Mouse (Mus musculus): Measurements from ENCODE around the gene Cnga4.
A peak's percentile ranks its signal among the peaks of the same experiment; 100 is the strongest.
"Not testable (repeated sequence)": the region's sequence is repeated elsewhere in the genome, so short reads cannot be mapped to it uniquely, and the experiment has no call there.

The Cnga4 gene

GRCm38 (mm10) chr7:105404268-105404667, at the start of gene Cnga4:
TSS of gene Cnga4 (plus strand) at chr7:105404568.
- DNase-seq: no peak

GRCm38 (mm10) chr7:105356064-105356463, 48.3 kb upstream of the Cnga4 start:
- DNase-seq: not testable (repeated sequence)

DNA sequence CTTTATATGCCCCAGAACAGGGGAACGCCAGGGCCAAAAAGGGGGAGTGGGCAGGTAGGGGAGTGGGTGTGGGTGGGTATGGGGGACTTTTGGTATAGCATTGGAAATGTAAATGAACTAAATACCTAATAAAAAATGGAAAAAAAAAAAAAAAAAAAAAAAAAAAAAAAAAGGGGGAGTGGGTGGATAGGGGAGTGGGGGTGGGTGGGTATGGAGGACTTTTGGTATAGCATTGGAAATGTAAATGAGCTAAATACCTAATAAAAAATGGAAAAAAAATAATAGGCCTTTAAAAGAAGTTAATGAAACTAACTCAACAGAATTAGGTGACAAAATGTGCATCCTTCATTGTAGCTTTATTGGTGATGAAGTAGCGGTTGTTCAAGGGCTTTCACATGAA, 47.9 kb upstream of the Cnga4 start:
- not testable (repeated sequence) for DNase-seq

DNA sequence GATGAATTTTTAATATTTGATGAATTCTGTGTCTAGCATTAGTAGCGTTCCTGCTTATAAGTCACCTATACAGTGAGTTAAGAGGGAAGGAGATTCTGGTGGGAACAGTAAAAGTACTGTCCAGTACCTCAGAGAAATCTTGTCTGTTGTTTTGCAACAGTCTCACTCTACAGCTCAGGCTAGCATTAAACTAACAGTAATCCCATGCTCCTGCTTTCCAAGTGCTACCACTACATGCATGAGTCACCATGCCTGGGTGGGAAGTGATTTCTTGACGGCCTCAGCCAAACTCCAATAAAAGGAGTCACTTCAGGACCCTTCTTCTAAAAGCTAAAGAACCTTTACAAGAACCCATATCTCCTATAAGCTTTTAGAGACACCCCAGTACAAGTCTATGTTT, 42.7 kb upstream of the Cnga4 start:
- DNase-seq: no peak

DNA sequence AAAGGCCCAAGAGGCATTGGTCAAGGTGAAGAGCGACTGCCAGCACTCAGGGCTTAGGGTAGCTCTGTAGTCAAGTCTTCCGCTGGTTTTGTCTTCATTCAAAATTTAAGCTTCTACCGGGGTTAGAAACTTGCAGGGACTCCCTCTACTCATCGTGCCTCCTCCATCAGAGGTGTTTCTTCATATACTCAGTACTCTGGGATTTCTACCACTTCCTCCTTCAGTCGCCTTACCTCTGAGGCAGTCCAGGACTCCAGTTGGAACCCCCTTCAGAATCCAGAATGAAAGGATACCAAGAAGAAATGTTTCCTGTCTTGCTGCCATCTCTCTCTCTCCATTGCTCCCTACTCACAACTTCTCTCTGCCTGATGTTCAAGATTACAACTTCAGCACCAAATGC, 37.1 kb upstream of the Cnga4 start:
- DNase-seq: no peak

- DNase-seq: no peak
Measured at GRCm38 (mm10) chr7:105367930-105368329, 36.4 kb upstream of the Cnga4 start, which contains the start of gene Olfr692. TSS of gene Olfr692 (plus strand) at chr7:105368230.

- DNase-seq: no peak
Measured at GRCm38 (mm10) chr7:105368521-105368920, 35.8 kb upstream of the Cnga4 start.

DNA sequence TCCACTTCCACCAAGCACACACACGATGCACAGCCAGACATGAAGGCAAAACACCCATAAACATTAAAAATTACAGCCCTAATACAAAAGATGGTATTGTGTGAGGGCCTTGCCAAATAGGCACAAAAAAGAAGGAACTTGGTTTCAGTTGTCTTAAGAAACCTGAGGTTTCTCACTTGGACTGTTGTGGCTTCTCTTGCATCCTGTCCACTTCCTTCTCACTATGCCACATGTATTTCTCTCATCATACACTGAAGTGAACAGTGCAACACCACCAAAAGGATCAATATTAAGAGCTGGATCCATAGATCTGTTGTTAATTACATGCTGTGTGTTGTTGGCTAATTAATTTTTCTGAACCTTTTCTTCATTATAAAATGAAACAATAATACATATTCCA, 31.5 kb upstream of the Cnga4 start:
- no peak for DNase-seq

DNA sequence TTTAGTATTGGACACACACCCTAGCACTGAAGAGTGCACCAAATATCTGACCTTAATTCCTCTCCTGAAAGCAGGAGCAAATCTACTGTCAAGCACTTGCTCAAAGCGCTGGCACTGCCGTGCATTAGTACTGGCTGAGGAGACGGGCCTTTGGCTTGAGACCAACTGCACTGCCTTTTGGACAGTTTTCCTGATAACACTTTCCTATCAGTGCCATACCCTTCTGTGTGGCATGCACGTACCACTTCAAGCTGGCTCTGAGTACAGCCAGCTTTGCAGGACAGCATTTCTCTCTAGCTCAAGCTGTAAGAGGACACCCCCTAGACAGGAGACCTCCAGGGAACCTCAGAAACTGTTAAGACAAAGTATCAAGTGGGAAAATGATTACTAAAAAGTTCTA, 30.9 kb upstream of the Cnga4 start:
- DNase-seq: peak; percentile 23 to 41

DNA sequence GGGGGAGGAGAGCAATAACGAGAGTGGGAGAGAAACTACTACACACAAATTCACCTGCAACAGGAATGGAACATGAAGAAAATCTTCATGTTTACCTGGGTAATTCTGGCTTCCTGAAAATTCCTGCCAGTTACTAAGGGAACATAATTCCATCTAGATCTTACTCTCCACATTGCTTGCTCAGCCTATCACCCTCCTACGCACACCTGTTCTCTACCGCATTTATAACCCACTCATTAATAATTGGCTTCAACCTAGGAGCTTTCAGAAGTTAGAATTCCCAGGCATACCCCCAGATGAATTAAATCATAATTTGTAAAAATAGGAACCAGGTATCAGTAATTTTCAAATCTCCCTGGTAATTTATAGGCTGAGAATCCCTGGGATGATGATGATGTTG, 30.4 kb upstream of the Cnga4 start:
- no peak for DNase-seq

DNA sequence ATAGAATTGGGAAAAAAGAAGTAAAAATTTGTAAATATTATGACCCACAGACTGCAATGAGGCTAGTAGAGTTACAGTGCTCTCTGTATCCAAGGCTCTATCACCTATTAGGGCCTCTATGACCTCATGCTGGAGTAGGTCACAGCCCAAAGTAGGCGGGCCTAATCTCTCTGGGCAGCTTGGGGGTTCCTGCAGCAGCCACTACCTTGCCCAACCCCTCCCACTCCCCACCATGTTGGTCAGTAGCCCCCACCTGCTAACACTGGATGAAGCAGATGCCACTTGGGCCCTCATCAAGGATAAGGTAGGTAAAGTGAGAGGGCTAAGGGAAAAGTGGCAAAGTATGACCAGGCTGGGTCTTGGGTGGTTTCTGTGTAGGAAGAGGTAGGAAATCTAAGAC, 29.5 kb upstream of the Cnga4 start, which contains the start of gene Gm5901:
TSS of gene Gm5901 (plus strand) at position 173 of the 400 bp plus-strand sequence.
- DNase-seq: no peak

DNA sequence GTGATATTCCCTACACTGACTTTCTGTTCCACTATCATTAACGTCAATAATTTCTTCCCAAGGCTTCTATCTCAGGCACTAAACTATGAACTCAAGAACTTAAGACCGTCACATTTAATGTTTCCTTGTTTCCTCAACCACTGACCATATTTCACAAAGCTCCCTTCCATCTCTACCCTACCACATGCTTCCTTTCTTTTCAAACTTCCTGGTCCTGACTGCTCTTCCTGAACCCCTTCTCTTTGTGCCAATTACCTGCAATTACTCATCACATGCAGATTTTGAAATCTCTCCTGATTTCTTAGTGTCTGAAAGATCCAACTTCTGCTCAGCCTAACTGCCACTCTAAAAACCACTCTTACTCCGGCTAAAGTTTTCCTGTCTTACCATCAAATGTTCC, 24.0 kb upstream of the Cnga4 start:
- no peak for DNase-seq

DNA sequence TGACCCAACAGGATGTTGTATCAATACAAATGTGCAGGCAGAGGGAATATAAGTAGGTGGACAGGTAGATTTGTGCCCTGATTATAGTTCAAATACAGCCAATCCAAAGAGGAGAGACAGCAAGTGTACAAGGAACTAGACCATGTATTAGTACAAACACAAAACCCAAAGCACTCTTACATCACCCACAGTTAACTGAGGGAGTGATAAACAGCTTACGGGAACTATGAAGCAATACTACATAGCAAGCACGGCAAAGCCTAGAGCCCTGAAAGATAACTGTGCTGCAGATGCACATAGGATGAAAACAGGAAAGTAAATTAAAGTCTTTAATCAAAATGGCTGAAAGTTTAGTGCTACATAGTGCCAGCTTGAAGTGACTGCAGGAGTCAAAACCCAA, 16.7 kb upstream of the Cnga4 start:
- DNase-seq: no peak

DNA sequence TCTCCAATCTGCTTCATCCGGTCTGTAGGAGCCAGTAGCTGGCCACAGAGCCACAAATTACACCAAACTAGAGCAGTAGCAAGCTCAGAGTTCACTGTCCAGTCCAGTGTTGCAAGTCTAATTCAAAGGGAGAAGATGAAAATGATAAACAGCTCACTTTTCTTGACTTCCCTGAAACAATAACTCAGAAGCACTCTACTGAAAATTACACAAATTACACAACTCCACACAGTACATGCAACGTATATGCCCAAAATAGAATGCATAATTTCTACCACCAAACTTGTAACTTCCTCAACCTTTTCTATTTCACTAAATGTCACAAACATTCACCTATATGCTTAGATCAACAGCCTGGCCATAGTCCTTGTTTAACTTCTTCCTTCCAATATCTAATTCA, 14.1 kb upstream of the Cnga4 start:
- DNase-seq: no peak

GRCm38 (mm10) chr7:105394606-105395005, 9.8 kb upstream of the Cnga4 start:
- peak; percentile 61 to 70 for DNase-seq

DNA sequence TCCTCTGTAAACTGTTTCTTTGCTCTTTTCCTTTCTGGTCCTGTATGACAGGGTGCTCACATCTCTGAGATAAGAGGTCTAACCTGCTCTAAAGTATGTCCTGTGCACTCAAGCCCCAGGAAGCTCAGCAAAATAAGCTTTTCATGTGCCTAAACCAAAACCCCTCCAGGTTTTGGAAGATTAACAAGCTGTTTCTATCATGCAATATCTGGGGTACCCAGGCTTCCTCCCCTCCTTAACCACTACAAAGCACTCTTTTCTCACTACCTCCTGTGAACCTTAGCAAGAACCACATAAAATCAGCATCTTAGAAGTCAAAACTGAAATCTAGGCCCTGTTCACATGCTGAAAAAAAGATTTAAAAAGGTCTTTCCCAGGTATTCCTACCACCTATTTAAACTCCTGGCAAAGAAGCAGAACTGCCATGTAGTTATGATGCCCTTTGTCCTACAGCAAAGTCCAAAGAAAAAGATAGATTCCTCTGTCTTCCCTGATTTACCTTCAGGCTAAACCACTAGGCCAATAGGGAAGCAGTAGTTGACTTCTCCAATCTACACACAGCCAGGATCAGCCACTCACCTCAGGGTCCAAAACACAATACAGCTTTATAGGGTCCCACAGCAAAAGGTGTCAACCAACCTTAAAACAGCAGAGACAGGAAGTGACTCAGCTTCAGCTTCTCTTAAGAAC, 9.1 kb upstream of the Cnga4 start:
- no peak for DNase-seq

DNA sequence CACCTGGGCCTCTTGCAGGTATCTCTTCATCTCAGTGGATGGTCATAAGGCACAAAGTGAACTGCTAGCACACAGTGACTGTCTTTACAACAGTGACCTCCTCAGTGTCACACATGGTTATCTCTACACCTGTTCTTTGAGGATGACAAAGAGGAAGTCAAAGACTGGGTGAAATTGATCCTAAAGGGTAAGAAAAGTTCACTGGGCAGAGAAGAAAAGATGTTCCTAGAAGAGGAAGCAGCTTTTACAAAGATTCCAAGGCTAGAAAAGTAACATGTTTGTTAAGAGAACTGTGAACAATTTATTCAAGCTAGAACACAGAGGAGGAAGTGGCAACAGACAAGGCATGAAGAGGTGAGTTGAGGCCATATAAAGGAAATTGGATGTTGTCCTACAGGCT, 8.2 kb upstream of the Cnga4 start:
- no peak for DNase-seq

- DNase-seq: no peak
Measured at GRCm38 (mm10) chr7:105399058-105399934, 5.1 kb upstream of the Cnga4 start.

- peak; percentile 100 for DNase-seq
Measured at GRCm38 (mm10) chr7:105399935-105400624, 4.3 kb upstream of the Cnga4 start, which contains the start of gene Fam160a2. TSS of gene Fam160a2 (minus strand) at chr7:105400054.

DNA sequence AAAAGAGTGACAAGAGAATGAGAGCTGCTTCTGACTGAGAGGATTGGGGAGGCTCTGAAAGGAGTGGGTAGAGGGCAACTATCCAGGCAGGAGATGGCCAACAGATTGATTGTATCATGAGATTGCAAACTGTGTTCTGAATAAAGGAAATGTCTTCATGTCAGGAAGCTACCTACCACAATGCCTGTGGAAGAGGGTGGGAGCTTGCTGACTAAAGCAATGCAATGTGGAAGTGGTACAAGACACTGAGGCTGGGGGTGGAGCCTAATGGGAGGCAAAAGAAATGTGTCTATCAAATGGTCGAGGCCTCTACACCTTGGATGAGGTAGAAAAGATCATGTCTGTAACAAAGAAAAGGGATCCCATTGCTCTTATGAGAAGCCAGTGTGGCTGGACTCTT, 2.0 kb downstream of the Cnga4 start:
- DNase-seq: no peak

- DNase-seq: peak; percentile 71 to 85
Measured at GRCm38 (mm10) chr7:105411874-105412632, 7.7 kb downstream of the Cnga4 start.

GRCm38 (mm10) chr7:105414385-105414784, 10.0 kb downstream of the Cnga4 start:
- no peak for DNase-seq

DNA sequence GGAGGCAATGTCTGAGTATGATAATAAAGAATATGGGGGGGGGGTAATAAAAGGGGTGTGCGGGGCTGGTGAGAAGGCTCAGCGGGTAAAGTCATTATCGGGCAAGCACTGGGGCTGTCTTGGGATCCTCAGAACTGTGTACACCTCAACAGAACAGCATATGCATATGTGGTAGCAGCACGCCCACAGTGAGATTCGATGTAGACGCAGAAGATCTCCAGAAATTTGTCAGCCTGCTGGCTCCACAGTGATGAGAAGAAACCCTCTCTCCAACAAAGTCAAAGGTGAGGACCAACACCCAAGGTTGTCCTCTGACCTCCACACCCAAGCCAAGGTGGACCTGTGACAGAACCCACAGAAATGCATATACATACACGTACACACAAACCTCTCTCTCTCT, 12.2 kb downstream of the Cnga4 start:
- DNase-seq: no peak

Measured in cerebellum, adult 18-20 months (tissue).